Mouse (Mus musculus) liver, adult 2 months (tissue): Measurements from ENCODE around the gene Fjx1. TPM values are rescaled to one million over a fixed set of nuclear protein-coding genes. Genes with fewer than 3 reads are reported as not detected.
A peak's percentile ranks its signal among the peaks of the same experiment; 100 is the strongest.

Source experiments
- DNase-seq: peaks from one replicate; pipeline ENCODE4 v3.0.0-alpha.2; 2011; ENCODE audit warnings: low read depth, low spot score; ENCODE audit errors: extremely low read depth
- H3K27ac ChIP-seq: fragments of 200-500 bp; replicated peaks from 2 replicates; pipeline ENCODE4 v1.5.1; 2012; ENCODE audit warnings: low read depth, mild to moderate bottlenecking, control low read depth, inconsistent platforms, low read length; ENCODE audit not compliant: insufficient read depth
- H3K27me3 ChIP-seq: fragments of 200-500 bp; 2 replicates; pipeline ENCODE4 v1.6.1; 2012; ENCODE audit warnings: mild to moderate bottlenecking, moderate library complexity, low read length, inconsistent platforms; ENCODE audit not compliant: control insufficient read depth, insufficient read depth
- H3K36me3 ChIP-seq: fragments of 200-500 bp; 2 replicates; pipeline ENCODE4 v1.6.1; 2012; ENCODE audit warnings: low read length, inconsistent platforms; ENCODE audit not compliant: control insufficient read depth, insufficient read depth
- H3K4me1 ChIP-seq: fragments of 200-500 bp; 2 replicates; pipeline ENCODE4 v1.6.1; 2011; ENCODE audit warnings: low read length; ENCODE audit not compliant: control insufficient read depth, insufficient read depth
- H3K4me3 ChIP-seq: fragments of 200-500 bp; 2 replicates; pipeline ENCODE4 v1.5.1; 2011; ENCODE audit warnings: low read depth, mild to moderate bottlenecking, control low read depth, low read length, moderate library complexity; ENCODE audit not compliant: insufficient read depth
- H3K79me2 ChIP-seq: fragments of 200-500 bp; 2 replicates; pipeline ENCODE4 v1.6.1; 2012; ENCODE audit warnings: inconsistent platforms, mild to moderate bottlenecking, low read length, moderate library complexity; ENCODE audit not compliant: control insufficient read depth, insufficient read depth
- H3K9ac ChIP-seq: fragments of 200-500 bp; 2 replicates; pipeline ENCODE4 v1.6.1; 2012; ENCODE audit warnings: low read depth, mild to moderate bottlenecking, control low read depth, inconsistent platforms, low read length
- CTCF ChIP-seq: fragments of 200-500 bp; IDR thresholded peaks from 2 replicates; pipeline ENCODE4 v1.5.1; 2011; ENCODE audit warnings: low read depth, low read length, control low read depth
- POLR2A ChIP-seq: fragments of 200-500 bp; IDR thresholded peaks from 2 replicates; pipeline ENCODE4 v1.6.1; 2011; ENCODE audit warnings: low read length, control low read depth; ENCODE audit not compliant: insufficient read depth; ENCODE audit errors: extremely low read depth
- WGBS: fragments of 180-500 bp; shearing (Covaris S2); methylation state at CpG from one replicate; pipeline ENCODE4 v1.1.7; 2018; 5-methylcytosine and 5-hydroxymethylcytosine counted together
- polyA plus RNA-seq: library from polyadenylated mRNA; depleted of rRNA; stranded (reverse); fragments of >200 nt; gene quantifications from 2 replicates; pipeline ENCODE4 v1.2.3, GENCODE M21; 2012; rRNA removed
- total RNA-seq: library from RNA; depleted of rRNA; stranded (reverse); fragments of >200 nt; gene quantifications from 2 replicates; pipeline ENCODE4 v1.2.3, GENCODE M21; 2014; rRNA removed

The Fjx1 gene
- total and polyA plus RNA-seq, 2 experiments: 0.04 TPM; not detected in 1

GRCm38 (mm10) chr2:102403306-102403705 lies 49.0 kb downstream of the Fjx1 start:
- 84% methylated on average over 4 of the region's 4 CpGs for WGBS
- H3K79me2 ChIP-seq: peaks cover 12% of the 10 kb centered on the region
- H3K27me3 ChIP-seq: no peaks in the 10 kb centered on the region
- no peaks in the 10 kb centered on the region for H3K36me3 ChIP-seq
- TF ChIP-seq POLR2A (no peak), CTCF (no peak)
- H3K27ac ChIP-seq: no peak overlapping the region
- H3K4me3 ChIP-seq: no peak overlapping the region
- no peak overlapping the region for H3K9ac ChIP-seq
- DNase-seq: no peak
- peaks cover 9% of the 10 kb centered on the region for H3K4me1 ChIP-seq

GRCm38 (mm10) chr2:102401352-102401692 lies 51.0 kb downstream of the Fjx1 start:
- DNase-seq: no peak
- peak overlapping the region; percentile 35; the same call in 1 of the 2 replicates for H3K27ac ChIP-seq
- peaks cover 9% of the 10 kb centered on the region for H3K4me1 ChIP-seq
- H3K4me3 ChIP-seq: peak overlapping the region; percentile 73
- H3K27me3 ChIP-seq: no peaks in the 10 kb centered on the region
- WGBS: 17% methylated on average over 6 of the region's 6 CpGs
- TF ChIP-seq POLR2A (no peak), CTCF (no peak)
- peak overlapping the region; percentile 75 for H3K9ac ChIP-seq
- H3K36me3 ChIP-seq: no peaks in the 10 kb centered on the region
- peaks cover 12% of the 10 kb centered on the region for H3K79me2 ChIP-seq

GRCm38 (mm10) chr2:102400605-102401351 lies 51.5 kb downstream of the Fjx1 start:
- peak overlapping the region; percentile 35 for H3K27ac ChIP-seq
- peak overlapping the region; percentile 73 for H3K4me3 ChIP-seq
- H3K79me2 ChIP-seq: peaks cover 12% of the 10 kb centered on the region
- H3K4me1 ChIP-seq: peaks cover 9% of the 10 kb centered on the region
- H3K27me3 ChIP-seq: no peaks in the 10 kb centered on the region
- peak overlapping the region; percentile 75 for H3K9ac ChIP-seq
- no peak for TF ChIP-seq CTCF
- 0 out of 2 replicates have a peak, but pooled peaks have one; percentile 5 for TF ChIP-seq POLR2A
- WGBS: 3% methylated on average over 94 of the region's 94 CpGs
- H3K36me3 ChIP-seq: no peaks in the 10 kb centered on the region
- peak; percentile 84 for DNase-seq

- DNase-seq: no peak
- TF ChIP-seq POLR2A: no peak
- TF ChIP-seq CTCF: no peak
- WGBS: 38% methylated on average over 48 of the region's 48 CpGs
- Histone ChIP-seq H3K27me3 (no peaks in the 10 kb centered on the region), H3K79me2 (peaks cover 12% of the 10 kb centered on the region), H3K27ac (no peak overlapping the region), H3K36me3 (no peaks in the 10 kb centered on the region), H3K4me1 (peaks cover 9% of the 10 kb centered on the region), H3K4me3 (peak overlapping the region; percentile 73), H3K9ac (peak overlapping the region; percentile 75)
These were observed 52.3 kb downstream of the Fjx1 start for GRCm38 (mm10) chr2:102399864-102400604.

Other genes starting within 250 kb of the Fjx1 start
- 13.3 and 14.8 TPM in 2 replicates for gene Trim44, start 44.7 kb downstream of the Fjx1 start, total RNA-seq
- 10.8 and 11.5 TPM in 2 replicates for gene Trim44, start 44.7 kb downstream of the Fjx1 start, polyA plus RNA-seq
- gene Pamr1, start 97.5 kb upstream of the Fjx1 start, total RNA-seq: 3.3 and 3.4 TPM in 2 replicates
- gene Pamr1, start 97.5 kb upstream of the Fjx1 start, polyA plus RNA-seq: 1.6 and 2.6 TPM in 2 replicates
- 112 and 167 TPM in 2 replicates for gene Slc1a2, start 206.2 kb upstream of the Fjx1 start, total RNA-seq
- 89.4 and 97.7 TPM in 2 replicates for gene Slc1a2, start 206.2 kb upstream of the Fjx1 start, polyA plus RNA-seq